Mouse (Mus musculus) intestine, postnatal 0 days (tissue): ENCODE data around the gene Fam172a. TPM values are rescaled to one million over a fixed set of nuclear protein-coding genes. Genes with fewer than 3 reads are reported as not detected.

Source experiments
- ATAC-seq: fragments of 200-750 bp; cut with Nextera tagmentation; 2 replicates; pipeline ENCODE4 v1.8.0; 2017; ENCODE audit warnings: mild to moderate bottlenecking, moderate TSS enrichment, moderate library complexity
- H3K27ac ChIP-seq: fragments of 300-500 bp; sonication (generic); 2 replicates; pipeline ENCODE4 v1.5.1; 2014; ENCODE audit warnings: mild to moderate bottlenecking, low read depth, low read length, moderate library complexity
- H3K27me3 ChIP-seq: fragments of 300-500 bp; sonication (generic); replicated peaks from 2 replicates; pipeline ENCODE4 v1.6.1; 2014; ENCODE audit warnings: low read length, mixed read lengths; ENCODE audit not compliant: control insufficient read depth, insufficient read depth
- H3K36me3 ChIP-seq: fragments of 300-500 bp; sonication (generic); 2 replicates; pipeline ENCODE4 v1.6.1; 2014; ENCODE audit warnings: mild to moderate bottlenecking, moderate library complexity; ENCODE audit not compliant: control insufficient read depth, insufficient read depth
- H3K4me1 ChIP-seq: fragments of 300-500 bp; sonication (generic); replicated peaks from 2 replicates; pipeline ENCODE4 v1.6.1; 2014; ENCODE audit warnings: antibody characterized with exemption, low read length, mixed read lengths; ENCODE audit not compliant: control insufficient read depth, insufficient read depth
- H3K4me2 ChIP-seq: fragments of 300-500 bp; sonication (generic); replicated peaks from 2 replicates; pipeline ENCODE4 v1.6.1; 2014; ENCODE audit warnings: low read depth, mild to moderate bottlenecking, moderate library complexity
- H3K4me3 ChIP-seq: fragments of 300-500 bp; sonication (generic); 2 replicates; pipeline ENCODE4 v1.5.1; 2014; ENCODE audit warnings: low read depth, low read length
- H3K9ac ChIP-seq: fragments of 300-500 bp; sonication (generic); 2 replicates; pipeline ENCODE4 v1.6.1; 2014; ENCODE audit warnings: mild to moderate bottlenecking, low read depth, low read length
- H3K9me3 ChIP-seq: fragments of 300-500 bp; sonication (generic); 2 replicates; pipeline ENCODE4 v1.6.1; 2016; ENCODE audit warnings: mixed run types; ENCODE audit not compliant: control insufficient read depth
- CTCF ChIP-seq: sonication (generic); IDR thresholded peaks from 2 replicates; pipeline ENCODE4 v1.5.1; 2016; ENCODE audit warnings: low read depth, mild to moderate bottlenecking, control low read depth, antibody characterized with exemption, moderate library complexity
- WGBS: fragments of 180-500 bp; shearing (Covaris S2); extraction: QIAGEN DNeasy Blood & Tissue Kit; methylation state at CpG from one replicate; pipeline ENCODE4 v1.1.7; 2014; 5-methylcytosine and 5-hydroxymethylcytosine counted together
- polyA plus RNA-seq: library from polyadenylated mRNA; unstranded; fragments of >200 nt; fragmentation: Nextera tagmentation; extraction: Ambion mirVana; gene quantifications from 2 replicates; pipeline ENCODE4 v1.2.1, GENCODE M21; 2015

The Fam172a gene
- polyA plus RNA-seq, 1 experiment from 2014 or later = 18.1 TPM

DNA sequence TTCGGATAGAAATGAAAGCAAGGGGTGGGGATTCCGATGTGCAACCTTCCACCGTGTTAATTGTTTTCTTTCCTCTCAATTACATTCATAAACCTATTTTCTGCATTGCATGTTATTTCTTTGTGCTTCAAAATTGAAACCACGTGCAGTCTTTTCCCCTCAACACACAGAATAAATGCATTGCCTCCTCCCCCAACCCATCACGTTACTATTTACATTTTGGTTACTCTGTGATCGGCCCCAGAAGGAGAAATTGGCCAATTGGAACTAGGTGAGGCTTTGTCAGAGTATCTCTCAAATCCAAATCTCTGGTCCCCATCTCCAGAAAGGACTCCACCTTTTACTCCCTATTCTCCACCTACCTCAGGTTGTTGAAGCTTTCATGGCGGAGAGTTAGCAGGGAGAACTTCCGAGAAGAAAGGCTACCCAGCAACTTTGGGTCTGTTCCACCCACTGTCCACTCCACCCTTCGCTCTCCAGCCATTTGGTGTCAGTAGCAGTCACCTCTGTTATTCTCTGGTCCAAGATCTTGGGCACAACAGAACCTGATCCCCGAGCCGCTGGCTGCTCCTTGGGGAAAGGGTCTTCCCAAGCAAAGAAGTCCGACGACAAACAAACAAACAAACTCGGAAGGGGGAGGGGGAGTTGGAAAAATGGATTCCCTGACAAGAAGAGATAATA is 483.1 kb downstream of the Fam172a start:
- H3K9me3 ChIP-seq = no peaks in the 10 kb centered on the region
- TF ChIP-seq CTCF = no peak
- H3K27me3 ChIP-seq = peaks cover 82% of the 10 kb centered on the region
- no peak for ATAC-seq
- no peaks in the 10 kb centered on the region for H3K36me3 ChIP-seq
- 14% methylated on average over 14 of the region's 14 CpGs for WGBS
- no peaks in the 10 kb centered on the region for H3K4me1 ChIP-seq
- no peak overlapping the region for H3K4me3 ChIP-seq
- no peak overlapping the region for H3K27ac ChIP-seq
- H3K4me2 ChIP-seq = no peak overlapping the region
- H3K9ac ChIP-seq = no peak overlapping the region

DNA sequence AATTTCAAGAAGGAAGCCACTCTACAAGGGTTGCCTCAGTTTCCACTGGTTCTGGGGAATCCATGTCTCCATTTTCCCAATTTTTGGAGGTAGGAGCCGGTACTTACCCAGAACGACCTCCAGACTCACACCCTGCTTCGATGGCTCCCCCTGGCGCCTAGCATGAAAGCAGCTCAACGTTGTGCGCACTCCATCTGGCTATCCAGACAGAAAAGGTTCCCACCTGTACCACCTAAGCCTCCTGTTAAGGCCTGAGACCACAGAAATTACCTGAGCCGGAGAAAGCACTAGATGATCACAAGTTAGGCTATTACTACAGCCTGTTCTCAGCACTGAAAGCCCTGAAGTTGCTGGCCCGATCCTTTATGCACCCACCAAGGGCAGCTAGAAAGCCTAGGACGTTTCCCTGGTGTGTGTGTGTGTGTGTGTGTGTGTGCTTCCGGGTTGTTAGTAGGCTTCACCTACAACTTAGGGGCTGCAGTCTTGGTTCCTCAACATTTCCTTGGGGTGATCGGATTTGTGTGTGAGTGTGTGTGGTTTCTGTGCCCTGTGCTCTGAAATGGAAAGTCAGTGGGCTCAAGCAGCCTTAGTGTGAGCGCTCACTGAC is 484.6 kb downstream of the Fam172a start:
- WGBS = 22% methylated on average over 12 of the region's 12 CpGs
- H3K9ac ChIP-seq = no peak overlapping the region
- H3K27ac ChIP-seq = no peak overlapping the region
- no peak for ATAC-seq
- H3K4me1 ChIP-seq = no peaks in the 10 kb centered on the region
- H3K4me3 ChIP-seq = no peak overlapping the region
- H3K27me3 ChIP-seq = peaks cover 80% of the 10 kb centered on the region
- TF ChIP-seq CTCF = peak; percentile 68
- H3K4me2 ChIP-seq = no peak overlapping the region
- no peaks in the 10 kb centered on the region for H3K36me3 ChIP-seq
- no peaks in the 10 kb centered on the region for H3K9me3 ChIP-seq

DNA sequence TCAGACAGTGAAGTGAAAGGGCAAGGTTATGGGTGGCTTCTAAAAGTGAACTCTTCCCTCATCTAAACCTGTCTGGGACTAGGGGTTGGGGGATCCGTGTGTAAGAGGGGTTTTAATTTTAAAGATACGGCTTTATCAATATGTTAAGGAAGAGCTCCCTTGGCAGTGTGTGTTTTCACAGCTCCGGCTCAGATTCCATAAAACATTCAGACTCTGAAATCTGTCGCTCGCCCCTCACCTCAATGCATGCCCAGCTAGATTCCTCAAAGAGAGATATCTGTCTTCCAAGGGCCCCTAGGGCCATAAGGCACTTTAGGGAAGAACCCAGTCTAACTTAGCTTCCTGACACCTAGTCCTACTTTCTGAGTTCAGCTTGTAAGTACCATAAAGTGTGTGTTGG is 486.0 kb downstream of the Fam172a start:
- H3K9me3 ChIP-seq = no peaks in the 10 kb centered on the region
- WGBS = 42% methylated on average over 5 of the region's 5 CpGs
- ATAC-seq = no peak
- H3K4me3 ChIP-seq = no peak overlapping the region
- peaks cover 73% of the 10 kb centered on the region for H3K27me3 ChIP-seq
- H3K4me2 ChIP-seq = no peak overlapping the region
- H3K27ac ChIP-seq = no peak overlapping the region
- no peak overlapping the region for H3K9ac ChIP-seq
- no peak for TF ChIP-seq CTCF
- no peaks in the 10 kb centered on the region for H3K36me3 ChIP-seq
- no peaks in the 10 kb centered on the region for H3K4me1 ChIP-seq

DNA sequence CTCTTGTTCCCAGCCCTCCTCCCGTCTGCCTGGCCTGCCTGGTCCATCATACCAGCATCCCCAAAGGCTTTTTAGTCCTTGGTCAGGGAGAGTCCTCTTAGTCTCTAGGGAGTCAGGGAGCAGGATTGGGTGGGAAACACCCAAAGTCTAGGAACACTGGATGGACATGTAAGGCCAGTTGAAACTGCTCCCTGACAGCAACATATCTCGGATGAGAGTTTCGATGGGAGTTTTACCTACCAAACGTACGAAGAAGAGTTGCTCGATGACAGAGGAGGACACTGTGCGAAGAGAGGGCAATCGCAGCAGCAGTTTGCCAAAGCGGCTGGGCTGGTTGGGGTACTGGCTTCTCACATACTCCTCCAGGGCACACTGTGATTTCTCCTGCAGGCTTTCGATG is 487.8 kb downstream of the Fam172a start:
- H3K27ac ChIP-seq = no peak overlapping the region
- no peak overlapping the region for H3K4me3 ChIP-seq
- H3K4me1 ChIP-seq = no peaks in the 10 kb centered on the region
- no peak overlapping the region for H3K9ac ChIP-seq
- no peak overlapping the region for H3K4me2 ChIP-seq
- no peak for TF ChIP-seq CTCF
- no peak for ATAC-seq
- H3K9me3 ChIP-seq = no peaks in the 10 kb centered on the region
- no peaks in the 10 kb centered on the region for H3K36me3 ChIP-seq
- 42% methylated on average over 10 of the region's 10 CpGs for WGBS
- H3K27me3 ChIP-seq = peaks cover 82% of the 10 kb centered on the region

DNA sequence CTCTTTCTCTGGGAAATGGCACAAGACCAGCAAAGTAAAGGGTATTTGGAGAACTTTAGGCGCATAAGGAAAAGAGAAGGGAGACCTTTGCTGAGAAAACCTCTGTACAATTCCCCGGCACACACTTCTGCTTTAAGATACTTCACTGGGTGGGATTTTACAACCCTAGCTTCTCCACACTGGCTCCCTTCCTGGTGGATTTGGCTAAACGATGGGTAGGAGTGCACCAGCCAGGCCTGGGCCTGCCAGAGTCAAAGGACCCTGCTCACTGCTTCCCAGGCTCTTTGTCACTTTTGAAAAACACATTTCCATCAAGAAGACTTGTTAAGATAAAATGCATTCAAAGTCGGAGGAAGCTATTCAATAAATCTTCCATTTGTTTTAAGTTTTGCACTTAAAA is 491.4 kb downstream of the Fam172a start:
- no peak overlapping the region for H3K9ac ChIP-seq
- H3K36me3 ChIP-seq = no peaks in the 10 kb centered on the region
- H3K27ac ChIP-seq = no peak overlapping the region
- peaks cover 81% of the 10 kb centered on the region for H3K27me3 ChIP-seq
- H3K4me1 ChIP-seq = no peaks in the 10 kb centered on the region
- no peak overlapping the region for H3K4me2 ChIP-seq
- TF ChIP-seq CTCF = no peak
- H3K4me3 ChIP-seq = no peak overlapping the region
- ATAC-seq = no peak
- 44% methylated on average over 4 of the region's 4 CpGs for WGBS
- no peaks in the 10 kb centered on the region for H3K9me3 ChIP-seq

DNA sequence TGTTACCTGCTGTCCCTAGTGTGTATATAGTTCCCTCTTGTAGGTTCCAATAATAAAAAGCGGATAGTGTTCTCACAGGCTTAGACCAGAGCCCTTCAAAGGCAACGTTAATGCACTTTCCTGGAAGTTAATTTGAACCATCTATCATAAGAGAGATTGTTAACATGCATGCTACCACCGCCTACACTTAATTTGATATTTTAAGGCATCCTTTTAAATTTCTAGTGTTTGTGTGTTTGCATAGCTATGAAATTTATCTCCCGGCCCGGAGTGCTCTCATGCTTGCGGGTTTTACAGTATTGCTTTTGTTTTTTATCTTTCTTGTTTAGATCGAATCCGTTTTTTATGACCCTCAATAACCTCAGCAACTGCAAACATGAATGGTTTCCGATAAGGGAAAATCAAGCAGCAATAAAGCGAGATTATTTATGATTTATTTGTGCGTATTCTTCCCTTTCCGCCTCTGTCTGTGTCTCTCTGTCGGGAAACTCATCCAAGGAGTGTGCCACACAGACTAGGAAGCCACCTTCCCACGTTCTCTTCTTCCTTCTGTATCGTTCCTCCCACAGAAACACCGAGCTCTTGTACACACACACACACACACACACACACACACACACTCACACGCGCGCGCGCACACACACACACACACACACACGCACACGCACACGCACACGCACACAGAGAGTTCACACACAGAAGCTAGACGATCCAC is 492.5 kb downstream of the Fam172a start:
- Histone ChIP-seq H3K9ac (no peak overlapping the region), H3K4me2 (peak overlapping the region; percentile 43), H3K4me1 (no peaks in the 10 kb centered on the region), H3K27me3 (peaks cover 86% of the 10 kb centered on the region), H3K4me3 (peak overlapping the region; percentile 27), H3K36me3 (no peaks in the 10 kb centered on the region), H3K9me3 (no peaks in the 10 kb centered on the region), H3K27ac (no peak overlapping the region)
- 27% methylated on average over 26 of the region's 26 CpGs for WGBS
- ATAC-seq = no peak
- no peak for TF ChIP-seq CTCF
